Mouse (Mus musculus) forebrain, embryonic 15.5 days (tissue): Measurements from ENCODE around the gene Sp140. TPM values are rescaled to one million over a fixed set of nuclear protein-coding genes. Genes with fewer than 3 reads are reported as not detected.
"Not testable (repeated sequence)": the region's sequence is repeated elsewhere in the genome, so short reads cannot be mapped to it uniquely, and the experiment has no call there.

Source experiments
- ATAC-seq: fragments of 200-750 bp; cut with Nextera tagmentation; replicated peaks from 2 replicates; pipeline ENCODE4 v1.8.0; 2017; ENCODE audit warnings: mild to moderate bottlenecking, moderate TSS enrichment, moderate library complexity
- H3K27ac ChIP-seq: fragments of 300-500 bp; sonication (generic); replicated peaks from 2 replicates; pipeline ENCODE4 v1.5.1; 2015; ENCODE audit warnings: mild to moderate bottlenecking, inconsistent platforms
- H3K27me3 ChIP-seq: fragments of 300-500 bp; sonication (generic); 2 replicates; pipeline ENCODE4 v1.6.1; 2015; ENCODE audit warnings: inconsistent platforms
- H3K36me3 ChIP-seq: fragments of 300-500 bp; sonication (generic); 2 replicates; pipeline ENCODE4 v1.6.1; 2015; ENCODE audit warnings: mild to moderate bottlenecking, inconsistent platforms
- H3K4me1 ChIP-seq: fragments of 300-500 bp; sonication (generic); 2 replicates; pipeline ENCODE4 v1.6.1; 2015; ENCODE audit warnings: inconsistent platforms
- H3K4me2 ChIP-seq: fragments of 300-500 bp; sonication (generic); replicated peaks from 2 replicates; pipeline ENCODE4 v1.6.1; 2015; ENCODE audit warnings: mild to moderate bottlenecking, inconsistent platforms
- H3K4me3 ChIP-seq: fragments of 300-500 bp; sonication (generic); 2 replicates; pipeline ENCODE4 v1.5.1; 2015; ENCODE audit warnings: mild to moderate bottlenecking, inconsistent platforms
- H3K9ac ChIP-seq: fragments of 300-500 bp; sonication (generic); replicated peaks from 2 replicates; pipeline ENCODE4 v1.6.1; 2015; ENCODE audit warnings: mild to moderate bottlenecking, inconsistent platforms
- H3K9me3 ChIP-seq: fragments of 300-500 bp; sonication (generic); 2 replicates; pipeline ENCODE4 v1.6.1; 2016; ENCODE audit warnings: inconsistent platforms
- WGBS: fragments of 180-500 bp; shearing (Covaris S2); methylation state at CpG from one replicate; pipeline ENCODE4 v1.1.7; 2015; ENCODE audit warnings: mixed read lengths; 5-methylcytosine and 5-hydroxymethylcytosine counted together
- polyA plus RNA-seq: library from polyadenylated mRNA; unstranded; fragments of >200 nt; fragmentation: Nextera tagmentation; extraction: Ambion mirVana; gene quantifications from 2 replicates; pipeline ENCODE4 v1.2.1, GENCODE M21; 2015

The Sp140 gene
- 0.23 and 0.38 TPM in 2 replicates for polyA plus RNA-seq

DNA sequence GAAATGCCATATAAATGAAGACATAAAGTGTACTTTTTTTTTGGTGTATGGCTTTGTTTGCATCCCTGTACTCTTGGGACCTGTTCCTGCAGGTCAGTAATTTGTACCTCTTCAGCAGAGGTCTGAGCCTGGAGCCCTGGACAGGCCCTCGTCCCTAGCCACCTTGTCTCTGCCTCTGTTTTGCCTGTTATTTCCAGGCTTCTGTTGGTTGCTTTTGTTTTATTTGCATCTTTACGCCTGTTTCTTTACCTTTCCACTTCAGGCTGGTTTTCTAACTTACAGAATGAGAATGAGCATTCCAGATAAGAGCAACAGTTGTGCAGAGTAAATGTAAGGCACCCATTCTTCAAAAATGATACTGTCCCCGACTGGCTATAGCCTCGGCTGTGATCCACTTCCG lies at the start of gene Sp140:
Gene Sp140, plus strand, starts transcription at position 301 of the 400 bp plus-strand sequence.
- not testable (repeated sequence) for H3K9me3 ChIP-seq, H3K36me3 ChIP-seq
- 38% methylated on average over 1 of the region's 5 CpGs for WGBS

DNA sequence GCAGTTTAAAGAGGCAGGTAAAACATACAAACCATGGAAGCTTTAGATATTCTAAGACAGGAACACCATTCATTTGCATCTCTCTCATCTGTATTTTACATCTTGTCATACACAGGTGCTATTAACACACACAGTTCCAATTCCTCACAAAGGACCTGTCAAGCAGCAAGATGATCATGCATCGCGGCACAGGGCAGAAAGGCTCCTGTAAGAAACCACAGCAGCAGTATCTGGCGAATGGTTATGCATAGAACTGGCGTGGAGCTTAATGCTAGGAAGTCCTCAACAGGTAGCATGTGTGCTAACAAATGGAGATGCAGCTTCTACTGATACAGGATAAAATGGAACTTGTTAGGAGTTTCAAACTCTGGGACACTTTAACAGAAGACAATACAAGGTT lies 44.9 kb upstream of the Sp140 start:
- 86% methylated on average over 4 of the region's 4 CpGs for WGBS
- H3K4me2 ChIP-seq, H3K9ac ChIP-seq, ATAC-seq, H3K27me3 ChIP-seq, H3K4me3 ChIP-seq, H3K36me3 ChIP-seq, H3K9me3 ChIP-seq, H3K27ac ChIP-seq, H3K4me1 ChIP-seq: not testable (repeated sequence)

More for the DNA sequence above, at the start of gene Sp140:
- not testable (repeated sequence) for H3K4me2 ChIP-seq, H3K9ac ChIP-seq, H3K27me3 ChIP-seq, H3K27ac ChIP-seq, H3K4me1 ChIP-seq, H3K4me3 ChIP-seq, ATAC-seq

DNA sequence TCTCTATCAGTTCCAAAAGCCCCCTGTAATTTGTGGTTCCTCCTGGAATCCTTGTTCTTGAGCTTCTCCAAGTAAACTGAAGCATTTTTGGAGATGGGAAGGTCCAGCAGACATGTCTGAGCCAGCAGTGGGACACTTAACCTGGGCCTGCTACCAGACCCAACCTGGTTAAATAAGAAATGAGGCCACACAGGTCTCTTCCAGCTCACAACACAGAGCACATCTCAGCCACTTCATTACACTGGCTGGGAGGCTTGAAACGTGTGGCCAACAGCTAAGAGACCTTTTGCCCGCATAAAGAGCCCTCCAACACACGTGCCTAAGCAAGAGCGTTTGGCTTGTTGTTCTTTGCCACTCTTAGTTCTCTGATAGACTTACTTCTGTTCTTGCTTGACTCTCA lies 26.6 kb upstream of the Sp140 start:
- not testable (repeated sequence) for H3K36me3 ChIP-seq, H3K27ac ChIP-seq, H3K4me1 ChIP-seq, H3K27me3 ChIP-seq, H3K9me3 ChIP-seq, ATAC-seq, H3K4me2 ChIP-seq, H3K4me3 ChIP-seq, H3K9ac ChIP-seq
- WGBS: 73% methylated on average over 4 of the region's 4 CpGs

DNA sequence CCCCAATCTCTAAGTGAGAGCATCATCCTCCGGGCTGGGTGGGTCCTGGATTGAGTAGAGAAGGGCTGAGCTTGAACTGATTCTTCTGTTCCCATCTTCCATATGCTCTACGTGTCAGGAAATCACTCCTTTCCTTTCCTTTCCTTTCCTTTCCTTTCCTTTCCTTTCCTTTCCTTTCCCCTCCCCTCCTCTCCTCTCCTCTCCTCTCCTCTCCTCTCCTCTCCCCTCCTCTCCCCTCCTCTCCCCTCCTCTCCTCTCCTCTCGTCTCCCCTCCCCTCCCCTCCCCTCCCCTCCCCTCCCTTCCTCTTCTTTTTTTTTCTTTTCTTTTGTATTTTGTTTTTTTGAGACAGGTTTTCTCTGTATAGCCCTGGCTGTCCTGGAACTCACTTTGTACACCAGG lies 24.8 kb upstream of the Sp140 start, which contains the start of gene G530012D18Rik:
Gene G530012D18Rik, plus strand, starts transcription at position 301 of the 400 bp plus-strand sequence.
- not testable (repeated sequence) for H3K4me3 ChIP-seq, H3K4me2 ChIP-seq, H3K4me1 ChIP-seq, H3K27ac ChIP-seq, H3K9me3 ChIP-seq, H3K36me3 ChIP-seq, H3K9ac ChIP-seq, H3K27me3 ChIP-seq, ATAC-seq
- 90% methylated on average over 2 of the region's 3 CpGs for WGBS

DNA sequence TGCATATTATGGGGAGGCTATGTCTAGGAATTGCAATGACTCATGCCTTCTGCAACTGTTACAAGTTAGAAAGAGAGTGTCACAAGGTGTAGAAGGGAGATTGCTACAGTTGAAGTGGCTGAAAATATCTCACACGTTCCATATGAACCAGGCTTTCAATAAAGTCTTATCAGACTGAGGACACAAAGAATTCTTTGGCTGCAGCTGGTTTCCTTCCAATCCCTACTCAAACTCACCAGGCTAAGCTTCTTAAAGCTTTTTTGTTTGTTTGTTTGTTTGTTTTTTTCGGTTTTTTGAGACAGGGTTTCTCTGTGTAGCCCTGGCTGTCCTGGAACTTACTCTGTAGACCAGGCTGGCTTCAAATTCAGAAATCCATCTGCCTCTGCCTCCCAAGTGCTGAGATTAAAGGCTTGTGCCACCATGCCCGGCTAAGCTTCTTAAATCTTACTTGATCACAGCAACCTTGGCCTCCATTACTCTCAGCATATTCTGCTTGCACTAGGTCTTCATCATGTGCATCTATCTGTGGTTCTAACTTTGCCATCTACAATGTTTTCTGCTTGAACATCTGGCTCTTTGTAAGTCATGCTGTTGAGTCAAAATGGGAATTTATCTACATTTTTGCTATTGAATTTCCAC lies 21.7 kb upstream of the Sp140 start:
- not testable (repeated sequence) for ATAC-seq, H3K27me3 ChIP-seq, H3K9me3 ChIP-seq, H3K4me3 ChIP-seq, H3K9ac ChIP-seq, H3K27ac ChIP-seq, H3K36me3 ChIP-seq, H3K4me2 ChIP-seq, H3K4me1 ChIP-seq
- 67% methylated on average over 3 of the region's 3 CpGs for WGBS

DNA sequence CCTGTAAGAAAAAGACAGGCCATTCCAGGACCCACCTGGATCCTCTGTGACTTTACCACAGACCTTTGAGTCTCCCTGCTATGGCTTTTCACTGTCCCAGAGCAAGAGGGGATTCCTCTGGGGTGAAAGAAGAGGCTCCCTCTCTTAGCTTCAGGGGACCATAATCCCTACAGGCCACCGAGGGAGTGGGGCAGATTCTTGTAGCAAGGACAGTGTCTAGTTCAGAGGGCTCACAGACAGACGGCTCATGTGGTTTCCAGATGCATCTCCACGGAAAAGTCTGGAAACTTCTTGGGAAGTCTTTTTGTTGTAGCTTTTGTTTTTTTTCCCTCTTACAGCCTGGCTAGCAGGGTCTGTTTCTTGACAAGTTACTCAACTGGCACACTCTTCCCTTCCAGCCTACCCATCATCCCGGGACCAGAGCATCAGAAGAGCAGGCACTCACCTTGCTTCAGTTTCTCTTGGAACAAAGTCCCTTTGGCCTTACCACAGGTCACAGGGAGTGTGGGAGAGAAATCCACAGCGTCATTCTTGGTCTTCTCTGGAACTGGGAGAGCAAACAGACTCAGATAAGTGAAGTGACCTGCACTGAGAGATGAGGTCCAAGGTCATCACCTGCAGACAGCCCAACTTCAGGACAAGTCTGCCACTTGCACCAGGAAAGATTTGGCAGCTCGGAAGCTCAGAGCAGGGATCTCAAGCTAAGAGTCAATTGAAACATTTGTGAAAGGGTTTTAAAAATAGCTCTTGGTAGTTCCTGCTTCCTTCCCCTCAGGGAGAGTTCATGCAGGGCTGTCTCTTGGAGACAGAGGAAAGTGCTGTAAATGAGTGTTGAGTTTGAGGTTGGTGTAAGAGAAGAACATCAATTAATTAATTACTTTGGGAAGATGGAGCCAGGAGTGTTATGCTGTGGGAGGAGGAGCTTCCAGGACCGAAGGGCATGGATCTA lies 20.7 kb upstream of the Sp140 start:
- not testable (repeated sequence) for H3K9me3 ChIP-seq, H3K4me2 ChIP-seq, H3K9ac ChIP-seq, ATAC-seq, H3K4me3 ChIP-seq, H3K4me1 ChIP-seq, H3K27ac ChIP-seq, H3K36me3 ChIP-seq, H3K27me3 ChIP-seq
- WGBS: 82% methylated on average over 6 of the region's 7 CpGs

DNA sequence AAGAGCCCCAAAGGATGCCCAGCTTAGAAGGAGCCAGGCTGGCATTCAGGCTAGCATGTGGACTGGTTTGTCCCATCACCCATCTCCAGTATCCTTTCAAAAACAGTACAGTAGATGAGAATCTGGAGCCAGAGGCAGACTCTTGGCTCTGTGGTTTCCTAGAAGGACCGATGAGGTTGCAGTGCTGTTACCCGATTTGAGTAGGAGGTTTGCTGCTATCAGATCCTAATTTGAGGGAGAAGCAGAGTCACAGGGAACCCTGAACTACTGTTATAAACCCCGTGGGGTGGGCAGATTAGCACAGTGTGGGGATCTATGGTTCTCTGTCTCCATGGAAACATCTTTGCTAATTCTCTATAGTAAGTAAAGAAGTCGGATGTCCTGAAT lies 20.0 kb upstream of the Sp140 start:
- not testable (repeated sequence) for H3K27ac ChIP-seq, H3K27me3 ChIP-seq, ATAC-seq, H3K4me1 ChIP-seq, H3K4me3 ChIP-seq, H3K9ac ChIP-seq, H3K36me3 ChIP-seq, H3K4me2 ChIP-seq, H3K9me3 ChIP-seq
- 72% methylated on average over 3 of the region's 4 CpGs for WGBS

DNA sequence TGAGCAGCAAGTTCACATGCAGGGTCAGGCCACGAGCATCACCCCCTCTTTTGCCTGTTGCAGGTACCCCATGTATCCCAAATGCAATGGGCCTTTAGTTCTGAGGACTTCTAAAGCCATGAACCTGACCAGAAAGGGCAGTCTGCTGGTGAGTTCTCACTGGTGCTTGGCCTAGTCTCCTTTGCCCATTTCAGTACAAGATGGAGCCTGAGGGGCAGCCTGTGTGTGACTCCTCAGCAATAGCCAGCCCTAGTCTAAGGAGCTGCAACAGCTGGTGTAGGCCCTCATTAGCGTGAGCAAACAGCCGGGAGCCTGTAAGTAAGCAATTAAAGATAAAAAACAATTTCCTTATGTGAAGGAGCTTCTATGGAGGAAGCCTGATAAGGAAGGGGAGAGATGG lies 19.6 kb upstream of the Sp140 start:
- H3K27ac ChIP-seq, ATAC-seq, H3K4me1 ChIP-seq, H3K4me2 ChIP-seq, H3K9me3 ChIP-seq, H3K27me3 ChIP-seq, H3K4me3 ChIP-seq, H3K9ac ChIP-seq, H3K36me3 ChIP-seq: not testable (repeated sequence)
- WGBS: 71% methylated on average over 3 of the region's 3 CpGs

DNA sequence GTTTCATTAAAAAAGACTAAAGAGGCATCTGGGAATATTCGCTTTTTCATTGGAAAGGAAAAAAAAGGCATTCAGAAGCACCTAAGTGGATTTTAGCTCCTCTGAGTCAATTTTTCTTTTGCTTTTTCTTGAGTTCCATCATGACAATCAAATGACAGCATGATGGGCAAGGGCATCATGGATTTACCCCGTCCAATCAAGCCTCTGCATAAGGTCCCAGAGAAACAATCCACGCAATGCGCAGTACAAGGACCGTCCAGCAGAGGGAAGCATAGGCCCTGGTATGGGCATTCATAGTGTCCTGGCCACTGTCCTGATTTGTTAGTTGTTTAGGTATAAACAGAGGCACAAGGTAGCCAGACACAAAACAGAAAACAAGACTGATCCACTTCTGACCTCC lies 18.7 kb upstream of the Sp140 start:
- not testable (repeated sequence) for ATAC-seq, H3K4me1 ChIP-seq, H3K27me3 ChIP-seq, H3K9ac ChIP-seq, H3K27ac ChIP-seq, H3K9me3 ChIP-seq, H3K36me3 ChIP-seq, H3K4me2 ChIP-seq, H3K4me3 ChIP-seq
- 31% methylated on average over 5 of the region's 5 CpGs for WGBS

DNA sequence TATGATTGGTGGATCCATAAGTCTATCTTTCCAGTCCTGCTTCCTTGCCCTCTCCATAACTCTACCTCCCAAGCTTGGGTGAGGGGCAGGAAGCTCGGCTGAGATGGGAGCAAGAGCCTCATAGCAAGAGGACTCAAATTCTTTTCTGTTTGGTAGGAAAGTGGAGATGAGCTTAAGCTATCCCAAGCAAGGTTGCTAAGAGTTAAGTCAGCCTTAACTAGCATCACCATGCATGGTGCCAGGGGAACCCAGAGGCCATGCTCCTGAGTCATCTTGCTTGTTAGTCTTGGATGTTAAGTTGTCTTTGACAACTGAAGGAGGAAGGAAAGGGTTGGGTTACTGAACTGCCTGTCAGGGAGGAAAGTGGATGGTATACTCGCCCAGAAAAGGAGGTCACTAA lies 11.5 kb upstream of the Sp140 start:
- ATAC-seq, H3K4me2 ChIP-seq, H3K27me3 ChIP-seq, H3K4me1 ChIP-seq, H3K9me3 ChIP-seq, H3K4me3 ChIP-seq, H3K9ac ChIP-seq, H3K27ac ChIP-seq, H3K36me3 ChIP-seq: not testable (repeated sequence)
- WGBS: 89% methylated on average over 1 of the region's 2 CpGs

DNA sequence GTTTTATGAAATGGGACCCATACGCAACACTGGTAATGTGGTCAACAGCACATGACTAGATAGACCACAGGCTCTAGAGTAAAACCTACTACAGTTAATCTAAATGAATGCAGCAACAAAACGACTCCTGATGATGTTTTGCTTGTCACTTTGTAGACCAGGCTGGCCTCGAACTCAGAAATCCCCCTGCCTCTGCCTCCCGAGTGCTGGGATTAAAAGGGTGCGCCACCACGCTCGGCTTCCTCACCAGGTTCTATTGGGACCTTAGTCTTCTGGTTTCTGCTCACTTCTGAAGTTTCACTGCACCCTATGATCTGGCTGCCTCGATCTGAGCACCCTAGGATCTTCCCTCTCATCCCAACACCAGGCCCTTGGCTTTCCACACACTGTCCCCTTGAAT lies 7.7 kb upstream of the Sp140 start:
- H3K27me3 ChIP-seq, H3K27ac ChIP-seq, H3K36me3 ChIP-seq, ATAC-seq, H3K4me1 ChIP-seq, H3K9me3 ChIP-seq, H3K4me2 ChIP-seq, H3K4me3 ChIP-seq, H3K9ac ChIP-seq: not testable (repeated sequence)
- 84% methylated on average over 8 of the region's 8 CpGs for WGBS

DNA sequence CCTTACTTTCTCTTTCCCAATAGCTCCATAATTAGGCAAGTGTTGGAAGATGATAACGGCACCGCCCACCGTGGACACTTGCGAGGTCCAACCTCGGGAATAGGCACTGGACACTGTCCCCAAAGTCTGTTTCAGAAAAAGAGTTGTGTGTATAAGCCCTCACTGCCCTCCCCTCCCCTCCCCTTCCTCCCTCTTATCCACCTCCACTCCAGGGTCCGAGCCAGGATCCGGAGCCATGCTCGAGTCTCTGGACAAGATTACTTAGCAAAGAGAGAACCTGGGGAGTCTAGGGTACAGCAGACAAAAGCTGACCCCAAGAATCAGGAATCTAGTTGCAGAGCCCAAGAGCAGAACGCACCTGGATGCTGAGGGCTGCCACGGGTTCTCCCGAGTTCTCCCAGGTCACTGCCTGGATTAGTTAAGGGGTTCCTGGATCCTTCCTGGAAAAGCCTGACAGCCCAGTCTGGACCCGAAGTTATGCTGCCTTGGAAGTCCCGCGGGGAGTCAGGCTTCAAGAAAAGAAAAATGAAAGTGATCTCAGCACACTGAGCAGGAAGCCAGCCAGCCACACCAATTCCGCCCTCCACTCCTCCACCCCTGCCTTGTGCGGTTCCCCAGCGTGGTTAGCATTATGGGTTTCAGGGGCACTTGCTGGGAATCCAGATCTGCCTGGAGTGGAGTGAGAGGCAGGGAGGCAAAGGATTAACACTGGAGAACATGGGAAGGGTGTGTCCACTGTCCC lies 1.7 kb upstream of the Sp140 start, which contains the start of gene Sp110:
Gene Sp110, minus strand, starts transcription at position 547 of the 742 bp plus-strand sequence.
- not testable (repeated sequence) for H3K27ac ChIP-seq, H3K4me1 ChIP-seq, H3K9ac ChIP-seq, H3K36me3 ChIP-seq, H3K4me2 ChIP-seq, ATAC-seq, H3K9me3 ChIP-seq, H3K27me3 ChIP-seq, H3K4me3 ChIP-seq
- 76% methylated on average over 17 of the region's 17 CpGs for WGBS
